ENCODE assay signal across 28 mouse cellular contexts in the genomic region with DNA sequence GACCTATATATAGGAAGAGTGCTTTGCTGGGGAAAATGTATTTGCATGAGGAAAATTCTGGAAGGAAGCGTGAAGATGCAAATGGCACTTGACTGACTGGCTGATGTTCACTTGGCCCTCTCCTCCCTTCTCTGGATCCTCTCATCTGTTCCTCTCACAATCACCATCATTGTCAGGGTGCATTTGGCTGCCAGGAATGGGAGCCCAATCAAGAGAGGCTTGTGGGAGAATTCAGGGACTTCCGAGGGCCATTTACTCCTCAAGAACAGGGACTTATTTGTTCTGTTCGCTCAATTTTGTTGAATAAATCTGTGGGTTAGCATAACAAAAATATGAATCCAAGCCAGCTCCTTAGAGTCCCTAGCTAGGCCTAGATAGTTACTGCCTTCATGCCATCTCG. TPM values are rescaled to one million over a fixed set of nuclear protein-coding genes. Genes with fewer than 3 reads are reported as not detected.
DNase-seq lines count a peak whose midpoint lies in the region; ATAC-seq and TF ChIP-seq lines count a peak whose summit lies in the region.
"Had no signal": no experiment of that assay in that cellular context is flagged by ENCODE, and none has a peak within 500 bp of the region (broad histone marks: within the 10 kb centered on the region; RNA-seq: fewer than 3 reads in every experiment).

No protein-coding gene starts in this region.

- no peak for TF ChIP-seq CTCF in forebrain, postnatal 0 days (IDR thresholded peaks at IDR 0.05; ENCODE audit: low read depth)
- TF ChIP-seq CTCF in lung, postnatal 0 days (IDR thresholded peaks at IDR 0.05), result no peak
- TF ChIP-seq CTCF in lung, adult 2 months (IDR thresholded peaks at IDR 0.05; ENCODE audit: insufficient read depth, low read length), result no peak

- WGBS in forebrain, postnatal 0 days, result 53% methylated on average over 4 of the region's 4 CpGs
- 86% methylated on average over 4 of the region's 4 CpGs for WGBS in forebrain, embryonic 10.5 days
- 72% methylated on average over 4 of the region's 4 CpGs for WGBS in kidney, embryonic 16.5 days
- 50% methylated on average over 4 of the region's 4 CpGs for WGBS in lung, postnatal 0 days
- 70% methylated on average over 4 of the region's 4 CpGs for WGBS in lung, adult 2 months

- TF ChIP-seq EP300 in lung, postnatal 0 days (IDR thresholded peaks at IDR 0.05), result no peak

- no peaks in the 10 kb centered on the region for H3K27me3 ChIP-seq in forebrain, postnatal 0 days (ENCODE audit: insufficient read depth, low read length)
- no peaks in the 10 kb centered on the region for H3K27me3 ChIP-seq in forebrain, embryonic 10.5 days (ENCODE audit: poor library complexity, severe bottlenecking)
- no peaks in the 10 kb centered on the region for H3K27me3 ChIP-seq in kidney, embryonic 16.5 days (ENCODE audit: insufficient read depth, low read length)
- H3K27me3 ChIP-seq in lung, postnatal 0 days (replicated peaks; ENCODE audit: insufficient read depth, low read length), result no peaks in the 10 kb centered on the region
- H3K27me3 ChIP-seq: midbrain, embryonic 12.5 days; stomach, embryonic 15.5 days had no signal

- DNase-seq in forebrain, postnatal 0 days, result peak; percentile 25
- no peak for DNase-seq in forebrain, embryonic 10.5 days (ENCODE audit: extremely low spot score, low spot score)
- no peak for DNase-seq in kidney, adult 9 months
- no peak for DNase-seq in lung, postnatal 0 days (ENCODE audit: low spot score)
- no peak for DNase-seq in lung, adult 2 months
- peak; percentile 38 to 69 for DNase-seq in layer of hippocampus, postnatal 14 days (ENCODE audit: low spot score in 2 of 2)
- no peak for DNase-seq in cerebellum, adult 11 months
- DNase-seq: adrenal gland, postnatal 25 days; cerebellum, postnatal 36 days; gastrocnemius, postnatal 14 days; right cerebral cortex, postnatal 25 days; thymus, adult 2 months had no signal

- H3K36me3 ChIP-seq in forebrain, postnatal 0 days (ENCODE audit: insufficient read depth), result peaks cover 4% of the 10 kb centered on the region; the same call in 1 of the 2 replicates
- no peaks in the 10 kb centered on the region for H3K36me3 ChIP-seq in forebrain, embryonic 10.5 days (replicated peaks)
- no peaks in the 10 kb centered on the region for H3K36me3 ChIP-seq in kidney, embryonic 16.5 days (ENCODE audit: insufficient read depth, low read length)
- H3K36me3 ChIP-seq in lung, postnatal 0 days (ENCODE audit: insufficient read depth, low read length), result no peaks in the 10 kb centered on the region
- H3K36me3 ChIP-seq: hindbrain, embryonic 10.5 days; liver, embryonic 15.5 days; midbrain, embryonic 12.5 days; stomach, embryonic 15.5 days had no signal

- 0 out of 2 replicates have a peak overlapping the region, but pooled peaks have one; percentile 16 for H3K27ac ChIP-seq in forebrain, postnatal 0 days (ENCODE audit: low read depth, low read length)
- no peak overlapping the region for H3K27ac ChIP-seq in forebrain, embryonic 10.5 days
- peak overlapping the region; percentile 43 for H3K27ac ChIP-seq in kidney, embryonic 16.5 days (ENCODE audit: low read length)
- H3K27ac ChIP-seq in lung, postnatal 0 days (ENCODE audit: low read length), result peak overlapping the region; percentile 80
- H3K27ac ChIP-seq: hindbrain, embryonic 10.5 days; liver, embryonic 15.5 days; midbrain, embryonic 12.5 days; stomach, embryonic 15.5 days had no signal

- TF ChIP-seq POLR2A in lung, adult 2 months (IDR thresholded peaks at IDR 0.05; ENCODE audit: borderline replicate concordance, extremely low read depth, low read depth, low read length), result no peak

- H3K4me1 ChIP-seq in forebrain, postnatal 0 days (ENCODE audit: insufficient read depth), result no peaks in the 10 kb centered on the region
- H3K4me1 ChIP-seq in forebrain, embryonic 10.5 days, result peaks cover 19% of the 10 kb centered on the region
- peaks cover 12% of the 10 kb centered on the region for H3K4me1 ChIP-seq in kidney, embryonic 16.5 days (ENCODE audit: insufficient read depth, low read length)
- H3K4me1 ChIP-seq in lung, postnatal 0 days (ENCODE audit: insufficient read depth, low read depth, low read length), result 0 out of 2 replicates have a peak, but pooled peaks cover 5% of the 10 kb centered on the region
- H3K4me1 ChIP-seq in lung, adult 2 months (ENCODE audit: control insufficient read depth, insufficient read depth, low read length), result no peaks in the 10 kb centered on the region
- H3K4me1 ChIP-seq: liver, embryonic 15.5 days; midbrain, embryonic 12.5 days; stomach, embryonic 15.5 days had no signal

- no peak overlapping the region for H3K9ac ChIP-seq in forebrain, postnatal 0 days
- no peak overlapping the region for H3K9ac ChIP-seq in kidney, embryonic 16.5 days (replicated peaks; ENCODE audit: low read length)
- H3K9ac ChIP-seq in lung, postnatal 0 days (replicated peaks; ENCODE audit: low read depth), result no peak overlapping the region
- H3K9ac ChIP-seq: liver, embryonic 15.5 days; midbrain, embryonic 12.5 days; stomach, embryonic 15.5 days had no signal

- ATAC-seq in forebrain, postnatal 0 days, result peak; percentile 63
- ATAC-seq in kidney, embryonic 16.5 days (ENCODE audit: low FRiP score, low TSS enrichment), result no peak
- no peak for ATAC-seq in lung, postnatal 0 days

- H3K4me2 ChIP-seq in forebrain, postnatal 0 days (ENCODE audit: low read depth), result no peak overlapping the region
- H3K4me2 ChIP-seq in kidney, embryonic 16.5 days (replicated peaks; ENCODE audit: low read depth, low read length), result no peak overlapping the region
- H3K4me2 ChIP-seq in lung, postnatal 0 days (replicated peaks; ENCODE audit: low read depth, low read length), result no peak overlapping the region
- H3K4me2 ChIP-seq: liver, embryonic 15.5 days; midbrain, embryonic 12.5 days; stomach, embryonic 15.5 days had no signal

- no peaks in the 10 kb centered on the region for H3K9me3 ChIP-seq in forebrain, postnatal 0 days (ENCODE audit: low read length)
- H3K9me3 ChIP-seq in forebrain, embryonic 10.5 days, result no peaks in the 10 kb centered on the region
- no peaks in the 10 kb centered on the region for H3K9me3 ChIP-seq in kidney, embryonic 16.5 days (ENCODE audit: low read length)
- H3K9me3 ChIP-seq in lung, postnatal 0 days (ENCODE audit: low read length), result no peaks in the 10 kb centered on the region
- H3K9me3 ChIP-seq: hindbrain, embryonic 10.5 days; liver, embryonic 15.5 days; midbrain, embryonic 12.5 days; stomach, embryonic 15.5 days had no signal

- no peak overlapping the region for H3K4me3 ChIP-seq in forebrain, postnatal 0 days (ENCODE audit: low read depth, low read length)
- H3K4me3 ChIP-seq in forebrain, embryonic 10.5 days, result no peak overlapping the region
- no peak overlapping the region for H3K4me3 ChIP-seq in kidney, embryonic 16.5 days (ENCODE audit: low read length)
- no peak overlapping the region for H3K4me3 ChIP-seq in lung, postnatal 0 days (ENCODE audit: low read depth, low read length)
- H3K4me3 ChIP-seq in lung, adult 2 months (replicated peaks; ENCODE audit: extremely low read depth, low read depth, low read length), result no peak overlapping the region
- H3K4me3 ChIP-seq: hindbrain, embryonic 10.5 days; liver, embryonic 15.5 days; midbrain, embryonic 12.5 days; stomach, embryonic 15.5 days had no signal

RNA-seq across cellular contexts. Expression of a gene that starts 9.3 kb away (rescaled TPM):
- 300 and 347 TPM in 2 replicates for total RNA-seq in forebrain, postnatal 0 days (2014; rRNA removed)
- polyA plus RNA-seq in forebrain, postnatal 0 days (2015; fragmentation: Nextera tagmentation; extraction: Ambion mirVana), result 232 and 259 TPM in 2 replicates
- 399 and 408 TPM in 2 replicates for polyA plus RNA-seq in forebrain, embryonic 10.5 days (2016; fragmentation: Nextera tagmentation; extraction: Ambion mirVana)
- 355 and 360 TPM in 2 replicates for polyA plus RNA-seq in kidney, embryonic 16.5 days (2015; fragmentation: Nextera tagmentation; extraction: Ambion mirVana)
- 158 and 162 TPM in 2 replicates for polyA plus RNA-seq in lung, postnatal 0 days (2015; fragmentation: Nextera tagmentation; extraction: Ambion mirVana)
- polyA plus RNA-seq in lung, adult 2 months (2012; rRNA removed), result 135 and 210 TPM in 2 replicates
- 100 to 1,000 TPM; 103 to 123 TPM for total RNA-seq in layer of hippocampus, postnatal 14 days (2021)

RNA-seq across cellular contexts. Expression of a gene that starts 22.8 kb away (rescaled TPM):
- total RNA-seq in forebrain, postnatal 0 days (2014; rRNA removed), result 52.4 and 66.6 TPM in 2 replicates
- polyA plus RNA-seq in forebrain, postnatal 0 days (2015; fragmentation: Nextera tagmentation; extraction: Ambion mirVana), result 6.8 and 9.4 TPM in 2 replicates
- polyA plus RNA-seq in forebrain, embryonic 10.5 days (2016; fragmentation: Nextera tagmentation; extraction: Ambion mirVana), result 0.47 and 0.79 TPM in 2 replicates
- 0.84 and 1.1 TPM in 2 replicates for polyA plus RNA-seq in kidney, embryonic 16.5 days (2015; fragmentation: Nextera tagmentation; extraction: Ambion mirVana)
- 0.43 and 0.51 TPM in 2 replicates for polyA plus RNA-seq in lung, postnatal 0 days (2015; fragmentation: Nextera tagmentation; extraction: Ambion mirVana)
- polyA plus RNA-seq in lung, adult 2 months (2012; rRNA removed), result 2.5 and 3.4 TPM in 2 replicates
- 100 to 1,000 TPM; 134 to 137 TPM for total RNA-seq in layer of hippocampus, postnatal 14 days (2021)
- total RNA-seq: gastrocnemius, postnatal 14 days; MEL had no signal
- polyA plus RNA-seq: liver, embryonic 15.5 days had no signal

RNA-seq across cellular contexts. Expression of a gene that starts 29.0 kb away (rescaled TPM):
- total RNA-seq in forebrain, postnatal 0 days (2014; rRNA removed), result 161 and 191 TPM in 2 replicates
- polyA plus RNA-seq in forebrain, postnatal 0 days (2015; fragmentation: Nextera tagmentation; extraction: Ambion mirVana), result 313 and 332 TPM in 2 replicates
- polyA plus RNA-seq in forebrain, embryonic 10.5 days (2016; fragmentation: Nextera tagmentation; extraction: Ambion mirVana), result 374 and 397 TPM in 2 replicates
- 315 and 357 TPM in 2 replicates for polyA plus RNA-seq in kidney, embryonic 16.5 days (2015; fragmentation: Nextera tagmentation; extraction: Ambion mirVana)
- polyA plus RNA-seq in lung, postnatal 0 days (2015; fragmentation: Nextera tagmentation; extraction: Ambion mirVana), result 282 and 294 TPM in 2 replicates
- 171 and 204 TPM in 2 replicates for polyA plus RNA-seq in lung, adult 2 months (2012; rRNA removed)
- total RNA-seq in layer of hippocampus, postnatal 14 days (2021), result 100 to 1,000 TPM; 498 to 526 TPM

RNA-seq across cellular contexts. Expression of a gene that starts 32.2 kb away (rescaled TPM):
- total RNA-seq in forebrain, postnatal 0 days (2014; rRNA removed), result 7.3 and 10.1 TPM in 2 replicates
- polyA plus RNA-seq in forebrain, postnatal 0 days (2015; fragmentation: Nextera tagmentation; extraction: Ambion mirVana), result 13.3 and 15.0 TPM in 2 replicates
- 3.9 and 4.4 TPM in 2 replicates for polyA plus RNA-seq in forebrain, embryonic 10.5 days (2016; fragmentation: Nextera tagmentation; extraction: Ambion mirVana)
- 12.5 and 14.3 TPM in 2 replicates for polyA plus RNA-seq in kidney, embryonic 16.5 days (2015; fragmentation: Nextera tagmentation; extraction: Ambion mirVana)
- polyA plus RNA-seq in lung, postnatal 0 days (2015; fragmentation: Nextera tagmentation; extraction: Ambion mirVana), result 39.2 and 45.4 TPM in 2 replicates
- polyA plus RNA-seq in lung, adult 2 months (2012; rRNA removed), result 59.4 and 97.7 TPM in 2 replicates
- total RNA-seq in layer of hippocampus, postnatal 14 days (2021), result 1 to 10 TPM; 2.4 to 2.6 TPM

RNA-seq across cellular contexts. Expression of a gene that starts 39.0 kb away (rescaled TPM):
- total RNA-seq in forebrain, postnatal 0 days (2014; rRNA removed), result not detected in 2 replicates
- not detected in 2 replicates for polyA plus RNA-seq in forebrain, postnatal 0 days (2015; fragmentation: Nextera tagmentation; extraction: Ambion mirVana)
- 0.34 TPM in 1 of 2 replicates, not detected in the other for polyA plus RNA-seq in forebrain, embryonic 10.5 days (2016; fragmentation: Nextera tagmentation; extraction: Ambion mirVana)
- 0.57 and 0.97 TPM in 2 replicates for polyA plus RNA-seq in kidney, embryonic 16.5 days (2015; fragmentation: Nextera tagmentation; extraction: Ambion mirVana)
- polyA plus RNA-seq in lung, postnatal 0 days (2015; fragmentation: Nextera tagmentation; extraction: Ambion mirVana), result 0.55 and 0.74 TPM in 2 replicates
- not detected in 2 replicates for polyA plus RNA-seq in lung, adult 2 months (2012; rRNA removed)
- not detected for total RNA-seq in layer of hippocampus, postnatal 14 days (2021)
- total RNA-seq: adrenal gland, postnatal 25 days; gastrocnemius, postnatal 14 days; heart, adult 8-10 months; layer of hippocampus, adult 8-10 months; left cerebral cortex, postnatal 25 days; MEL had no signal
- polyA plus RNA-seq: cerebellum, adult 2 months; forebrain, embryonic 11.5 days; frontal cortex, adult 2 months; heart, embryonic 16.5 days; hindbrain, embryonic 10.5 days; intestine, embryonic 14.5 days; limb, embryonic 14.5 days; midbrain, embryonic 12.5 days; spleen, adult 2 months; thymus, adult 2 months had no signal

Comparison
In these comparisons a context has a peak if more than half of its experiments do, and no peak if none do; other contexts are left out.
1. DNase-seq: peak in forebrain, postnatal 0 days (single experiment) and layer of hippocampus, postnatal 14 days (2 of 2); none in forebrain, embryonic 10.5 days (single experiment), kidney, adult 9 months (single experiment), lung, postnatal 0 days (single experiment), lung, adult 2 months (single experiment) and cerebellum, adult 11 months (single experiment).